Mouse (Mus musculus) MEL (cell line): Measurements from ENCODE around the gene Golga3. TPM values are rescaled to one million over a fixed set of nuclear protein-coding genes. Genes with fewer than 3 reads are reported as not detected.

Experiments used
- DNase-seq: peaks from one replicate; pipeline ENCODE4 v3.0.0; 2011; ENCODE audit warnings: low read depth, low spot score
- H3K27ac ChIP-seq: 2 replicates; pipeline ENCODE4 v1.5.1; 2012; ENCODE audit warnings: low read depth, mild to moderate bottlenecking, control low read depth, low read length, moderate library complexity; ENCODE audit not compliant: control insufficient read depth
- H3K27me3 ChIP-seq, 2 experiments: fragments of 150-350 bp in 1 of 2; sonication (generic) in 1 of 2; 2 replicates each; pipeline ENCODE4 v1.6.1; 2012; ENCODE audit warnings: low read length in 2 of 2, mild to moderate bottlenecking in 2 of 2, improper control_type of control experiment in 1 of 2, moderate library complexity in 1 of 2; ENCODE audit not compliant: insufficient read depth in 2 of 2, control insufficient read depth in 1 of 2
- H3K36me3 ChIP-seq, 2 experiments: 2 replicates each; pipeline ENCODE4 v1.6.1; 2012 to 2014; ENCODE audit warnings: low read length in 2 of 2, improper control_type of control experiment in 1 of 2, inconsistent platforms in 1 of 2, mild to moderate bottlenecking in 1 of 2; ENCODE audit not compliant: insufficient read depth in 2 of 2, control insufficient read depth in 1 of 2
- H3K4me1 ChIP-seq, 2 experiments: fragments of 150-350 bp in 1 of 2; sonication (generic) in 1 of 2; 2 replicates each; pipeline ENCODE4 v1.6.1; 2012; ENCODE audit warnings: low read length in 2 of 2, improper control_type of control experiment in 1 of 2, mild to moderate bottlenecking in 1 of 2; ENCODE audit not compliant: insufficient read depth in 2 of 2, control insufficient read depth in 1 of 2
- H3K4me3 ChIP-seq, 2 experiments: fragments of 150-350 bp in 1 of 2; sonication (generic) in 1 of 2; 2 replicates each; pipeline ENCODE4 v1.5.1; 2012; ENCODE audit warnings: low read depth in 2 of 2, low read length in 2 of 2, mild to moderate bottlenecking in 2 of 2, moderate library complexity in 2 of 2, control low read depth in 1 of 2, improper control_type of control experiment in 1 of 2; ENCODE audit not compliant: control insufficient read depth in 1 of 2, insufficient read depth in 1 of 2
- H3K79me2 ChIP-seq: 2 replicates; pipeline ENCODE4 v1.6.1; 2012; ENCODE audit warnings: mild to moderate bottlenecking, low read length, moderate library complexity; ENCODE audit not compliant: control insufficient read depth, poor library complexity, insufficient read depth
- H3K9ac ChIP-seq: 2 replicates; pipeline ENCODE4 v1.6.1; 2012; ENCODE audit warnings: low read depth, mild to moderate bottlenecking, control low read depth, low read length, moderate library complexity; ENCODE audit not compliant: control insufficient read depth, poor library complexity, severe bottlenecking
- H3K9me3 ChIP-seq: fragments of 150-350 bp; sonication (generic); replicated peaks from 2 replicates; pipeline ENCODE4 v1.6.1; 2012; ENCODE audit warnings: mild to moderate bottlenecking, low read length, improper control_type of control experiment, moderate library complexity; ENCODE audit not compliant: insufficient read depth
- BHLHE40 ChIP-seq: IDR thresholded peaks from 2 replicates; pipeline ENCODE4 v1.6.1; 2012; ENCODE audit warnings: low read depth, mild to moderate bottlenecking, inconsistent platforms, low read length, improper control_type of control experiment, borderline replicate concordance
- EP300 ChIP-seq, 2 experiments: IDR thresholded peaks; 2 replicates each; pipeline ENCODE4 v1.6.1; 2011; ENCODE audit warnings: improper control_type of control experiment in 2 of 2, low read length in 2 of 2, low read depth in 1 of 2, mild to moderate bottlenecking in 1 of 2
- GABPA ChIP-seq: IDR thresholded peaks from 2 replicates; pipeline ENCODE4 v1.6.1; 2012; ENCODE audit warnings: low read depth, mild to moderate bottlenecking, inconsistent platforms, low read length, improper control_type of control experiment, moderate library complexity
- JUND ChIP-seq: IDR thresholded peaks from 2 replicates; pipeline ENCODE4 v1.6.1; 2011; ENCODE audit warnings: low read depth, mild to moderate bottlenecking, improper control_type of control experiment, low read length
- MAX ChIP-seq: IDR thresholded peaks from 2 replicates; pipeline ENCODE4 v1.6.1; 2011; ENCODE audit warnings: low read length, improper control_type of control experiment
- MXI1 ChIP-seq: IDR thresholded peaks from 2 replicates; pipeline ENCODE4 v1.6.1; 2011; ENCODE audit warnings: mild to moderate bottlenecking, low read depth, low read length, improper control_type of control experiment
- MYB ChIP-seq: IDR thresholded peaks from 2 replicates; pipeline ENCODE4 v1.6.1; 2011; ENCODE audit warnings: mild to moderate bottlenecking, low read depth, low read length, improper control_type of control experiment
- NELFE ChIP-seq: IDR thresholded peaks from 2 replicates; pipeline ENCODE4 v1.6.1; 2011; ENCODE audit warnings: low read depth, low read length, improper control_type of control experiment
- NRF1 ChIP-seq: IDR thresholded peaks from 2 replicates; pipeline ENCODE4 v1.6.1; 2014; ENCODE audit warnings: low read depth, mild to moderate bottlenecking, inconsistent platforms, low read length, improper control_type of control experiment, moderate library complexity; ENCODE audit not compliant: poor library complexity, insufficient read depth, severe bottlenecking
- POLR2AphosphoS5 ChIP-seq: IDR thresholded peaks from 2 replicates; pipeline ENCODE4 v1.6.1; 2012; ENCODE audit warnings: low read depth, borderline replicate concordance, mild to moderate bottlenecking, inconsistent platforms, low read length, moderate library complexity, mixed read lengths
- RAD21 ChIP-seq: IDR thresholded peaks from 2 replicates; pipeline ENCODE4 v1.6.1; 2011; ENCODE audit warnings: mild to moderate bottlenecking, low read depth, low read length, improper control_type of control experiment
- SMC3 ChIP-seq: IDR thresholded peaks from 2 replicates; pipeline ENCODE4 v1.6.1; 2011; ENCODE audit warnings: low read depth, low read length, improper control_type of control experiment
- TAL1 ChIP-seq: IDR thresholded peaks from 2 replicates; pipeline ENCODE4 v1.6.1; 2012; ENCODE audit warnings: mild to moderate bottlenecking, inconsistent platforms, low read length, moderate library complexity, mixed read lengths
- UBTF ChIP-seq: IDR thresholded peaks from 2 replicates; pipeline ENCODE4 v1.6.1; 2012; ENCODE audit warnings: low read depth, mild to moderate bottlenecking, inconsistent platforms, low read length, improper control_type of control experiment, moderate library complexity, borderline replicate concordance; ENCODE audit not compliant: insufficient read depth
- USF2 ChIP-seq, 2 experiments: IDR thresholded peaks; 2 replicates each; pipeline ENCODE4 v1.6.1; 2011 to 2012; ENCODE audit warnings: improper control_type of control experiment in 2 of 2, low read length in 2 of 2, borderline replicate concordance in 1 of 2, inconsistent platforms in 1 of 2, low read depth in 1 of 2, mild to moderate bottlenecking in 1 of 2; ENCODE audit not compliant: insufficient read depth in 1 of 2
- ZNF384 ChIP-seq: IDR thresholded peaks from 2 replicates; pipeline ENCODE4 v1.6.1; 2012; ENCODE audit warnings: low read depth, mild to moderate bottlenecking, inconsistent platforms, low read length, improper control_type of control experiment
- polyA plus RNA-seq, 2 experiments: library from polyadenylated mRNA; stranded (reverse) in 1 of 2; unstranded in 1 of 2; fragments of >175 nt in 1 of 2; fragments of >200 nt in 1 of 2; gene quantifications; 2 replicates each; pipeline versions ENCODE4 v1.2.1 to v1.2.4; 2012; ENCODE audit warnings: low replicate concordance in 2 of 2, low read depth in 1 of 2; ENCODE audit not compliant: insufficient read length in 2 of 2, insufficient read depth in 1 of 2, missing spikeins in 1 of 2
- total RNA-seq: library from RNA; depleted of rRNA; stranded (reverse); fragments of 300-350 nt; gene quantifications from 2 replicates; pipeline ENCODE4 v1.2.3, GENCODE M21; 2012

Golga3 gene
- total and polyA plus RNA-seq, 3 experiments = 17.4 to 80.3 (median 21.7) TPM

DNA sequence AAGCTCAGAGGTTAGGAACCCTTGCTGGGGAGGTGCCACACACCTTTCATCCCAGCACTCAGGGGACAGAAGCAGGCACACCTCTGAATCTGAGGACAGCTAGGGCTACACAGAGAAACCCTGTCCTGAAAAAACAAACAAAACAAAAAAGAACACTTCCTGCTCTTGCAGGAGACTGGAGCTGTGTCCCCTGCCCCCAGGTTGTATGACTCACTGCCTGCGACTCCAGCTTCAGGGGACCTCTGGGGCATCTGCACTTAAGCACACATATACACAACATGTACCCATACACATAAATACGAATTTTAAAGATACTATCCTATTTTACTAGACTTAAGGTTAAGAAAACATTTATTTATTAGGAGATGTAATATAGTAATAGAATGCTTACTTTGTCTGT, 67.6 kb downstream of the Golga3 start:
- no peak overlapping the region for H3K9ac ChIP-seq
- H3K27ac ChIP-seq = no peak overlapping the region
- DNase-seq = no peak
- H3K27me3 ChIP-seq = no peaks in the 10 kb centered on the region
- H3K9me3 ChIP-seq = no peaks in the 10 kb centered on the region
- no peak overlapping the region for H3K4me3 ChIP-seq
- H3K36me3 ChIP-seq = peaks cover 0 to 27% of the 10 kb centered on the region in 2 experiments; a peak in 3 of 4 replicates
- H3K4me1 ChIP-seq = 0 out of 4 replicates have a peak, but pooled peaks cover 0 to 2% of the 10 kb centered on the region in 2 experiments
- H3K79me2 ChIP-seq = no peaks in the 10 kb centered on the region
- TF ChIP-seq MYB = no peak

DNA sequence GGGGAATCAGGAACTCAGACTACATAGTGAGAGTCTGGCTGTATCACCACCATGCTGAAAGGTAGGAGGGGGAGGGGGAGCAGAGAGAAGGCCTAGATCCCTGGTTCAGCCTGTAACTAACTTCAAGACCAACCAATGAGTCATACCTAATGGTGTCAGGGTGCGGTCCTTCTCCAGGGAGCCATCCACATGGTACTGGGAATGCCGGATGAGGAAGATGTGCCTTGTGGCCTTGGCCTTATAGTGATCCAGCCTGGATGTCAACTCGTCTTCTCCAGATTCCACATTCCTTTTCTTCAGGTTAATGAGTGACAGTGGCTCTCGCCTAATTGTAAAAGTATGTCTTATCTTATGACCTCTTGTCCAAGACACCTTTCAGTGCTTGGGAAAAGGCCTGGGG, 90.4 kb downstream of the Golga3 start:
- Histone ChIP-seq H3K27ac (no peak overlapping the region), H3K9me3 (no peaks in the 10 kb centered on the region), H3K27me3 (no peaks in the 10 kb centered on the region), H3K36me3 (peaks cover 9 to 10% of the 10 kb centered on the region in 2 experiments), H3K4me1 (peaks cover 3 to 11% of the 10 kb centered on the region in 2 experiments; a peak in 3 of 4 replicates), H3K4me3 (no peak overlapping the region), H3K9ac (no peak overlapping the region), H3K79me2 (peaks cover 25% of the 10 kb centered on the region)
- no peak for TF ChIP-seq GABPA
- TF ChIP-seq MAX = no peak
- TF ChIP-seq MXI1 = no peak
- no peak for TF ChIP-seq UBTF
- TF ChIP-seq RAD21 = no peak
- TF ChIP-seq EP300 (IDR thresholded peaks at IDR 0.05; ENCODE audit: low read depth in 1 of 2, low read length in 2 of 2) = no peak
- TF ChIP-seq ZNF384 = no peak
- no peak for TF ChIP-seq USF2 (IDR thresholded peaks at IDR 0.05; ENCODE audit: borderline replicate concordance in 1 of 2, insufficient read depth in 1 of 2, low read depth in 1 of 2, low read length in 2 of 2)
- no peak for TF ChIP-seq POLR2AphosphoS5
- TF ChIP-seq JUND = no peak
- no peak for TF ChIP-seq NRF1
- TF ChIP-seq TAL1 = no peak
- no peak for TF ChIP-seq NELFE
- TF ChIP-seq BHLHE40 = no peak
- TF ChIP-seq SMC3 = no peak
- DNase-seq = no peak
